Mouse (Mus musculus) embryonic facial prominence, embryonic 12.5 days (tissue): Measurements from ENCODE around the gene Vmn1r123. TPM values are rescaled to one million over a fixed set of nuclear protein-coding genes. Genes with fewer than 3 reads are reported as not detected.
"Not testable (repeated sequence)": the region's sequence is repeated elsewhere in the genome, so short reads cannot be mapped to it uniquely, and the experiment has no call there.

Experiments
- ATAC-seq: fragments of 200-750 bp; cut with Nextera tagmentation; 2 replicates; pipeline ENCODE4 v1.8.0; 2017; ENCODE audit not compliant: insufficient number of reproducible peaks, insufficient read depth, low FRiP score, low TSS enrichment
- H3K27ac ChIP-seq: fragments of 300-500 bp; sonication (generic); 2 replicates; pipeline ENCODE4 v1.5.1; 2016; ENCODE audit warnings: mild to moderate bottlenecking
- H3K27me3 ChIP-seq: fragments of 300-500 bp; sonication (generic); 2 replicates; pipeline ENCODE4 v1.6.1; 2016; ENCODE audit warnings: mild to moderate bottlenecking, moderate library complexity
- H3K36me3 ChIP-seq: fragments of 300-500 bp; sonication (generic); 2 replicates; pipeline ENCODE4 v1.6.1; 2016; ENCODE audit warnings: mild to moderate bottlenecking
- H3K4me1 ChIP-seq: fragments of 300-500 bp; sonication (generic); 2 replicates; pipeline ENCODE4 v1.6.1; 2016
- H3K4me2 ChIP-seq: fragments of 300-500 bp; sonication (generic); replicated peaks from 2 replicates; pipeline ENCODE4 v1.6.1; 2016; ENCODE audit warnings: mild to moderate bottlenecking, moderate library complexity
- H3K4me3 ChIP-seq: fragments of 300-500 bp; sonication (generic); 2 replicates; pipeline ENCODE4 v1.5.1; 2016; ENCODE audit warnings: mild to moderate bottlenecking
- H3K9ac ChIP-seq: fragments of 300-500 bp; sonication (generic); 2 replicates; pipeline ENCODE4 v1.6.1; 2016; ENCODE audit warnings: mild to moderate bottlenecking, moderate library complexity
- H3K9me3 ChIP-seq: fragments of 300-500 bp; sonication (generic); 2 replicates; pipeline ENCODE4 v1.6.1; 2016; ENCODE audit warnings: mild to moderate bottlenecking, moderate library complexity
- WGBS: fragments of 180-500 bp; shearing (Covaris S2); methylation state at CpG from one replicate; pipeline ENCODE4 v1.1.7; 2016; 5-methylcytosine and 5-hydroxymethylcytosine counted together
- polyA plus RNA-seq: library from polyadenylated mRNA; unstranded; fragments of >200 nt; fragmentation: Nextera tagmentation; extraction: Ambion mirVana; gene quantifications from 2 replicates; pipeline ENCODE4 v1.2.1, GENCODE M21; 2016

Vmn1r123 gene
- not detected in 2 replicates for polyA plus RNA-seq

DNA sequence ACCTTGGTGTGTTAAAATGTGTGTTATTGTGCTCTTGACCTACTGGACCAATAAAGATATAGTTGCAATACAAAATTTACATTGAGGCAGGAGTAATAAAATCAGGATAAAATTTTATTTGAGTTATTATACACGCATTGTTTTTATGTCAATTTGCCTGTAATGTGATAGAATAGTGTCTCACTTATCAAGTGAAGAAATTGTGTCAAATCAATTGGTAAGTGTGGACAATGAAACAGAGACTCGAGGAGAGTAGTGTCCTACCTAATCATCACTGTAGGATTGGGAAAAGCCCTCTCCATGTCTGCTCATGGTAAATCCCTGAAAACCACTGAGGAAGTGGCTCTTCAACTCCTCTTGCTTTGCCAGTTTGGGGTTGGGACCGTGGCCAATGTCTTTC is at the start of gene Vmn1r123:
Vmn1r123 (plus strand) TSS at position 301 of the 400 bp plus-strand sequence.
- H3K4me2 ChIP-seq, H3K36me3 ChIP-seq, ATAC-seq, H3K4me1 ChIP-seq, H3K9ac ChIP-seq, H3K27me3 ChIP-seq, H3K27ac ChIP-seq, H3K9me3 ChIP-seq, H3K4me3 ChIP-seq: not testable (repeated sequence)
- 40% methylated on average over 1 of the region's 3 CpGs for WGBS

GRCm38 (mm10) chr7:21134028-21134427 is 28.0 kb upstream of the Vmn1r123 start, which contains the start of gene Vmn1r122:
TSS of gene Vmn1r122 (minus strand) at chr7:21134128.
- H3K27ac ChIP-seq, H3K27me3 ChIP-seq, H3K9ac ChIP-seq, ATAC-seq, H3K4me3 ChIP-seq, H3K9me3 ChIP-seq, H3K36me3 ChIP-seq, H3K4me1 ChIP-seq, H3K4me2 ChIP-seq: not testable (repeated sequence)
- WGBS, result 64% methylated on average over 3 of the region's 3 CpGs

DNA sequence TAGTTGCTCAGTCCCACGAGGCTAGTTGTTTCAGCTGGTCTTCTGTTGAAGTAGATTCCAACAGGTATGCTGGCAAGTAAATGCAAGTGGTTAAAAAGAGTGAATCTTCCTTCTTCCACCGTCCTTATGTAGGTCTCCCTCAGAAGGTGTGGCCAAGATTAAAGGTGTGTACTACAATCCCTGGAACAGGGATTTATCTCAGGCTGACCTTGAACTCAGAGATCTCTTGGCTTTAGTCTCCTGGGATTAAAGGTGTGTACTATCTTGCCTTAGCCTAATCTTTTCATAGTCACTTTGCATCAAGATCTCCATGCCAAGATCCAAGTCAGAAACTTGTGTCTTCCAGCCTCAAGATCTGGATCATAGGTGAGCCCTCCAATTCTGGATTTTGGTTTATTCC is 28.3 kb downstream of the Vmn1r123 start, which contains the start of gene Gm5157:
Gm5157 (minus strand) TSS at position 101 of the 400 bp plus-strand sequence.
- not testable (repeated sequence) for H3K4me2 ChIP-seq, H3K27ac ChIP-seq, H3K36me3 ChIP-seq, H3K4me3 ChIP-seq, H3K4me1 ChIP-seq, H3K9ac ChIP-seq, H3K27me3 ChIP-seq, H3K9me3 ChIP-seq, ATAC-seq
- 61% methylated on average over 1 of the region's 2 CpGs for WGBS

Other genes with a start within 250 kb of the Vmn1r123 start
- not detected in 2 replicates for gene Vmn1r118, start 249.8 kb upstream of the Vmn1r123 start, polyA plus RNA-seq
- not detected in 2 replicates for gene Vmn1r119, start 149.7 kb upstream of the Vmn1r123 start, polyA plus RNA-seq
- gene Vmn1r120, start 108.4 kb upstream of the Vmn1r123 start, polyA plus RNA-seq, result not detected in 2 replicates
- gene Vmn1r121, start 63.7 kb upstream of the Vmn1r123 start, polyA plus RNA-seq, result not detected in 2 replicates
- gene Vmn1r122, start 28.1 kb upstream of the Vmn1r123 start, polyA plus RNA-seq, result not detected in 2 replicates
- gene Gm5157, start 28.2 kb downstream of the Vmn1r123 start, polyA plus RNA-seq, result not detected in 2 replicates
- gene Vmn1r124, start 98.4 kb downstream of the Vmn1r123 start, polyA plus RNA-seq, result not detected in 2 replicates
- gene Vmn1r125, start 110.0 kb downstream of the Vmn1r123 start, polyA plus RNA-seq, result not detected in 2 replicates
- gene Vmn1r126, start 139.3 kb downstream of the Vmn1r123 start, polyA plus RNA-seq, result not detected in 2 replicates
- not detected in 2 replicates for gene Vmn1r127, start 157.7 kb downstream of the Vmn1r123 start, polyA plus RNA-seq
- not detected in 2 replicates for gene Vmn1r128, start 187.2 kb downstream of the Vmn1r123 start, polyA plus RNA-seq
- not detected in 2 replicates for gene Vmn1r129, start 199.1 kb downstream of the Vmn1r123 start, polyA plus RNA-seq